Mouse (Mus musculus) hindbrain, postnatal 0 days (tissue): Measurements from ENCODE around the gene Mcrip1. TPM values are rescaled to one million over a fixed set of nuclear protein-coding genes. Genes with fewer than 3 reads are reported as not detected.

ENCODE experiments used
- ATAC-seq: fragments of 200-750 bp; cut with Nextera tagmentation; 2 replicates; pipeline ENCODE4 v1.8.0; 2017; ENCODE audit warnings: mild to moderate bottlenecking, moderate TSS enrichment, moderate library complexity
- DNase-seq: peaks from one replicate; pipeline ENCODE4 v3.0.0-alpha.2; 2015; ENCODE audit warnings: low spot score
- H3K27ac ChIP-seq: fragments of 300-500 bp; sonication (generic); 2 replicates; pipeline ENCODE4 v1.5.1; 2014; ENCODE audit warnings: mild to moderate bottlenecking
- H3K27me3 ChIP-seq: fragments of 300-500 bp; sonication (generic); 2 replicates; pipeline ENCODE4 v1.6.1; 2014; ENCODE audit warnings: low read length, mixed read lengths; ENCODE audit not compliant: insufficient read depth
- H3K36me3 ChIP-seq: fragments of 300-500 bp; sonication (generic); 2 replicates; pipeline ENCODE4 v1.6.1; 2014; ENCODE audit warnings: low read length, mixed read lengths; ENCODE audit not compliant: insufficient read depth
- H3K4me1 ChIP-seq: fragments of 300-500 bp; sonication (generic); 2 replicates; pipeline ENCODE4 v1.6.1; 2014; ENCODE audit warnings: antibody characterized with exemption, low read length, mixed read lengths; ENCODE audit not compliant: insufficient read depth
- H3K4me2 ChIP-seq: fragments of 300-500 bp; sonication (generic); 2 replicates; pipeline ENCODE4 v1.6.1; 2014; ENCODE audit warnings: low read depth, mild to moderate bottlenecking, low read length, moderate library complexity, mixed read lengths
- H3K4me3 ChIP-seq: fragments of 300-500 bp; sonication (generic); 2 replicates; pipeline ENCODE4 v1.5.1; 2014; ENCODE audit warnings: low read length
- H3K9ac ChIP-seq: fragments of 300-500 bp; sonication (generic); replicated peaks from 2 replicates; pipeline ENCODE4 v1.6.1; 2014; ENCODE audit warnings: mild to moderate bottlenecking, low read length, moderate library complexity, mixed read lengths
- H3K9me3 ChIP-seq: fragments of 300-500 bp; sonication (generic); 2 replicates; pipeline ENCODE4 v1.6.1; 2016; ENCODE audit warnings: low read length, mixed read lengths
- CTCF ChIP-seq: IDR thresholded peaks from 2 replicates; pipeline ENCODE4 v1.5.1; 2016; ENCODE audit warnings: antibody characterized with exemption, control low read depth, low read depth
- WGBS: fragments of 180-500 bp; shearing (Covaris S2); extraction: QIAGEN DNeasy Blood & Tissue Kit; methylation state at CpG from one replicate; pipeline ENCODE4 v1.1.7; 2014; 5-methylcytosine and 5-hydroxymethylcytosine counted together
- polyA plus RNA-seq: library from polyadenylated mRNA; unstranded; fragments of >200 nt; fragmentation: Nextera tagmentation; extraction: Ambion mirVana; gene quantifications from 2 replicates; pipeline ENCODE4 v1.2.1, GENCODE M21; 2015
- total RNA-seq: library from RNA; depleted of rRNA; stranded (reverse); fragments of >200 nt; gene quantifications from 2 replicates; pipeline ENCODE4 v1.2.3, GENCODE M21; 2014

Mcrip1 gene
- total and polyA plus RNA-seq, 2 experiments from 2014 or later: 144 to 257 TPM

DNA sequence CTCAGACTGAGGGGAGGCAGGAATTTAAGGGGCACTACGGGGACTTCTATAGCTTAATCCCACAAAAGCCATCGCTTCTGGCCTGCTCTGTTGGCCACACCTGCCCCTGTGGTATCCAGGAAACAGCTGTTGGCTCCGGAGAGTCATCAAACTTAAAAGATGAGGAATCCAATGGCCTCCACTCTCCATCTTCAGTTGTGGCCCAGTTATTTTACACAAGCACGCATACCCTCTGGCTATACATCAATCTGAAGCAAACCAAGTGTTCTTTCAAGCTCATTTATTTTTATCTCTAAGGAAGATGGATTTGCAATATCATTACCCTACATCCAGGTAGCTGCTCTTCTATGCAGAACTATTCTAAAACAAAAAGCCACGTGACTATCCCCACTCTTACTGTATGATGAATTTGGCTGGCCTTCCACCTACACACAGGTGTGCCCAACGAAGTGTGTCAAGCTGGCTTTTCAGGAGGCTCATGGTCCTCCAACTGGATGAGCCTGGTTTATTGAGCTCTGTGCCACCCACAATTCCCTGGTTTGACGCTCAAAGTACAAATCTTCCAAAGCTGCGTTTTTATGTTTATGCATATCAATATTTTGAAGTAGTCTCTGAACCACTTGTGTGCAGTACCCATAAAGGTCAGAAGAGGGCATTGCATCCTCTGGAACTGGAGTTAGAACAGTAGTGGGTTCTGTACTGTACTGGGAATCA lies 32.9 kb upstream of the Mcrip1 start:
- peak; percentile 41 for DNase-seq
- H3K27ac ChIP-seq: peak overlapping the region; percentile 97
- peaks cover 34% of the 10 kb centered on the region for H3K36me3 ChIP-seq
- H3K9me3 ChIP-seq: no peaks in the 10 kb centered on the region
- peak overlapping the region; percentile 89 for H3K4me3 ChIP-seq
- ATAC-seq: no peak
- peak; percentile 57 for TF ChIP-seq CTCF
- H3K27me3 ChIP-seq: no peaks in the 10 kb centered on the region
- peak overlapping the region; percentile 99 for H3K4me2 ChIP-seq
- WGBS: 69% methylated on average over 8 of the region's 8 CpGs
- H3K4me1 ChIP-seq: peaks cover 15% of the 10 kb centered on the region
- peak overlapping the region; percentile 97; the same call in 1 of the 2 replicates for H3K9ac ChIP-seq

DNA sequence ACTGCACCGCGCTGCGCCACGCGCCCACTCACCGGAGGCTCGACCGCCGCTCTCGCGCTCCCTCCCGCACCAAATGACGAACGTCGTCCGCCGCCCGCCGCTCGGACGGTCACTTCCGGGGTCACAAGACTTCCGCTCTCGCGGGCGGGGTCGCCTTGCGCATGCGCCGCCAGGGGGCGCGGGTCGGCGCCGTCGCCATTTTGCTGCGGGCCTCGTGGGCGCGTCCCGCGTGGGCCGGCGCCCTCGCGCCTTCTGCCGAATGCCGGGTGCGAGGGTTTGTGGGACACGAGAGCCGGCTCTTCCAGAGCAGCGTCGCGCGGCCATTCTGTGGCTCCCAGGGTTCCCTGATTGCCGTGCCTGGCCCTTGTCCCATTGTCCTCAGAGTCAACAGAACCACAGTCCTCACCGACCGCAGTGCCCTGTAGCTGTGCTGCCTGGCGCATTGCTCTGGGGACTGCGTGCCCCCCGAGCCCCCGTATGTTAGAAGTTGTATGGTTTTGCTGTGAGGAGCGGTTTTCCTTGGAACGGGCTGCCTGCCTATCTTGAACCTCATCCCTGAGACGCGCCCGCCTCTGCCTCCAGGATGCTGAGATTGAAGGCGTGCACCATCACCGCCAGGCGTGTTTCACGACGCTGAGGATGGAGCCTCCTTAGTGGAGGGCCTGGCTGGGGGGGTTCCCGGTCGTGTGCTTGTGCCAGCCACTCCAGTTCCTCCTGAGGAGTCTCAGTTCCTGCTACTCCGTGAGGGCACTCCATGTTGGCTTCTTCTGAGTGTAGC lies 32.2 kb upstream of the Mcrip1 start, which contains the start of gene Arhgdia:
Arhgdia (minus strand) TSS at position 135 of the 778 bp plus-strand sequence.
- Histone ChIP-seq H3K27me3 (no peaks in the 10 kb centered on the region), H3K36me3 (peaks cover 34% of the 10 kb centered on the region), H3K4me1 (peaks cover 15% of the 10 kb centered on the region), H3K27ac (peak within 1 kb of the TSS; percentile 97), H3K4me3 (peak within 1 kb of the TSS; percentile 89), H3K4me2 (peak within 1 kb of the TSS; percentile 99), H3K9ac (peak within 1 kb of the TSS; percentile 97), H3K9me3 (no peaks in the 10 kb centered on the region)
- no peak; the same call in 1 of the 2 replicates for TF ChIP-seq CTCF
- peak; percentile 78 for ATAC-seq
- WGBS: 4% methylated on average over 74 of the region's 75 CpGs
- DNase-seq: peak; percentile 96

DNA sequence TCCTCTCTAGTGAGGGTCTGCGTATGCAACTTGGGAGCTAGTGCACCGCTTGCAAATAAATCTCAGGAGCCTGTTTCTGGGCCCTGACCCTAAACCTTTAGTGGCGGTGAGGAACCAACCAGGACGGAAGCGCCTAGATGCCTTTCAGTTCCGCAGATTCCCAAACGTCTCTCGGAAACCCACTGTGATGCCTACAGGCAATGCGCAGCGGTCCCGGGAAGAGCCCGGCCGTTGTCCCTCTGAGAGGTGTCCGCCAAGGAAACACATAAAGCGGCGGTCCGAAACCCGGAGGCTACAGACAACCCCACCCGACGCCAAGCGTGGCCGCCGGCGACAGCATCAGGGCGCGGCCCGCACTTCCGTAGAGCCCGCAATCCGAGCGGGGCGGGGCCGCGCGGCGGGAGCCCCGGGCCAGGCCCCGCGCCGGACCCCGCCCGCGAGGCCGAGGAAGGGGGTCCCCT lies 31.4 kb upstream of the Mcrip1 start:
- H3K9me3 ChIP-seq: no peaks in the 10 kb centered on the region
- H3K4me3 ChIP-seq: peak overlapping the region; percentile 89
- DNase-seq (peak; percentile 49), ATAC-seq (peak; percentile 33; the same call in 1 of the 2 replicates)
- peak overlapping the region; percentile 99 for H3K4me2 ChIP-seq
- peak overlapping the region; percentile 97 for H3K27ac ChIP-seq
- WGBS: under 1% methylated on average over 28 of the region's 44 CpGs
- H3K27me3 ChIP-seq: no peaks in the 10 kb centered on the region
- H3K4me1 ChIP-seq: peaks cover 15% of the 10 kb centered on the region
- H3K36me3 ChIP-seq: peaks cover 30% of the 10 kb centered on the region
- peak overlapping the region; percentile 97 for H3K9ac ChIP-seq
- no peak for TF ChIP-seq CTCF

DNA sequence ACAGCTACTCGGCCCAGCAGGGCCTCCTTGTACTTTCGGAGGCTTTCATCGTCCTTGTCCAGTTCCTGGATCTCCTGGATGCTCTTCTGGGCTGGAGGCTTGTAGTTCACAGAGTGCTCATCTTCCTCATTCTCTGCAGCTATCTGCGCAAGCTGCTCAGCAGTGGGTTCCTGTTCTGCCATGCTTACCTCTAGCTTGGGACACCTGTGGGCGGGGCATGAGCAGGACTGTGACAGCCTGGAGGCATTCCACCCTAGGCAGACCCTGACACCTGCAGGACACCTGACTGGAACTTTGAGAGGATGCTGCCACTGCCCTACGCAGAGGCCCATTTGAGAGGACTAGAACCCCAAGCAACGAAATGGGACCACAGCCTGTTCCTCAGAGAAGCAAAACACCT lies 30.7 kb upstream of the Mcrip1 start:
- Histone ChIP-seq H3K27me3 (no peaks in the 10 kb centered on the region), H3K4me2 (peak overlapping the region; percentile 99), H3K4me1 (peaks cover 15% of the 10 kb centered on the region), H3K4me3 (peak overlapping the region; percentile 89), H3K27ac (peak overlapping the region; percentile 97), H3K36me3 (peaks cover 26% of the 10 kb centered on the region), H3K9ac (peak overlapping the region; percentile 97), H3K9me3 (no peaks in the 10 kb centered on the region)
- ATAC-seq: no peak
- no peak for DNase-seq
- no peak for TF ChIP-seq CTCF
- WGBS: 54% methylated on average over 7 of the region's 7 CpGs

DNA sequence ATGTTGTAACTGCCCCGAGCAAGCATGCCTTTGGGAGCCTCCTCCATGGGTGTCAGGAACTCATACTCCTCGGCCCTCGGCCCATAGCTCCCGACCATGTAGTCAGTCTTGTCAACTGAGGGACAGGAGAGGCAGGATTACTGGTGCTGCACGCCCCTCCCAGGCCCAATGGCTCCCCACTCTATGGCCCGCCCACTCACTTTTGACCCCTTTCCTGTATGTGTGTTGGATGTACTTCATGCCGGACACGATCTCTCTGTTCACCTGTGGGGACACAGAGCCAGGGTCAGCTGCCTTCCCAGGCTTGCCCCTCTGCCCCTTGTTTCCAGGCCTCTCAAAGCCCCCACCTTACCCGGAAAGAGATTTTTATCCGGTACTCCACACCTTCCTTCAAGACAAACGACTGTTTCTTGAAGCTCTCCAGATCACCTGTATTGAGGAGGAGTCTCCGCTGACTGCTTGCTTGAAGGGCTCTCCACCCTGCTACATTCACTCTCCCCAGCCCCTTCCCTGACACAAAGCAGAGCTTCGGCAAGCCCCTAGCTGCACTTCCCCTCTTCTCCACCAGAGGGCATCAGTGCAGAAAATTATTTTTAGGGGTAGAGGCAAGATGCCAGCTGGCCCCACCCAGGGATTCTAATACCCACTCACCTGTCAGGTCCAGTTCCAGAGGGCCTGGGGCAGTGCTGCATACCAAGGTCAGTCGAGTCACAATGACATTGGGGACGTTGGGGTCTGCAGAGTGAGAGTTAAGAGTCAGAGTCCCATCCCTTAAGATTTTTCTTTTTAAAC lies 30.0 kb upstream of the Mcrip1 start:
- Histone ChIP-seq H3K4me3 (peak overlapping the region; percentile 89), H3K4me1 (peaks cover 15% of the 10 kb centered on the region), H3K9ac (peak overlapping the region; percentile 28; the same call in 1 of the 2 replicates), H3K4me2 (peak overlapping the region; percentile 99), H3K27ac (peak overlapping the region; percentile 97; the same call in 1 of the 2 replicates), H3K9me3 (no peaks in the 10 kb centered on the region), H3K36me3 (peaks cover 24% of the 10 kb centered on the region), H3K27me3 (no peaks in the 10 kb centered on the region)
- DNase-seq (peak; percentile 79), ATAC-seq (no peak)
- 65% methylated on average over 15 of the region's 15 CpGs for WGBS
- TF ChIP-seq CTCF: peak; percentile 94

DNA sequence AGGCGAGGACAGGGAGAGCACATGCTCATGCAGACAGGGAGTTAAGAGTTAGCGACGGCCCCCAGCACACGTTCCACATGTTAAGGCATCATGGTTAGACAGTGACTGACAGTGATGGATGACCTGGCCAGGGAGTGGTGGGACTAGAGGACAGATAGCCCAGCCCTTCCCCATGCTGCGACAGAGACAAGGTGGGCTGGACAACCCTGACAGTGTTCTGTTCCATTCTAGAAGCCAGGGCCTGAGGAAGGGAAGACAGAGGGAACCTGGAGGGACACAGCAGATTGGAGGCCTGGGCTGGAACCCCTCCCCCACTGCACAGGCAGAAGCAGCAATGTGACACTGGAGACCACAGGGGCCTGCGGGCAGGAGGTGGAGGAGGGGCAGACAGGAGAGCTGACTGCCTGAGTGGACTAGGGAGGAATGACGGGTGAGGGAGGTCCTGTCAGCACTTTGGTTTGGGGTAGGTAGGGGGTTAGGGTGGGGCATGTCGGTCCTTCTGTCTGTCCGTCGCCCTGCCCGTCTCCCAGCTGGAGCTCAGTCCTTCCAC lies 29.2 kb upstream of the Mcrip1 start:
- no peak overlapping the region for H3K9ac ChIP-seq
- TF ChIP-seq CTCF: no peak
- DNase-seq: no peak

More for the DNA sequence above, 29.2 kb upstream of the Mcrip1 start:
- Histone ChIP-seq H3K4me1 (peaks cover 18% of the 10 kb centered on the region), H3K4me2 (no peak overlapping the region), H3K27me3 (no peaks in the 10 kb centered on the region), H3K36me3 (peaks cover 24% of the 10 kb centered on the region), H3K4me3 (no peak overlapping the region), H3K9me3 (no peaks in the 10 kb centered on the region), H3K27ac (no peak overlapping the region)
- ATAC-seq: no peak
- WGBS: 79% methylated on average over 11 of the region's 11 CpGs
